Mouse (Mus musculus) liver, postnatal 0 days (tissue): ENCODE measurements around the gene Gmip. TPM values are rescaled to one million over a fixed set of nuclear protein-coding genes. Genes with fewer than 3 reads are reported as not detected.

Experiments
- ATAC-seq: fragments of 200-750 bp; cut with Nextera tagmentation; 2 replicates; pipeline ENCODE4 v1.8.0; 2017; ENCODE audit warnings: mild to moderate bottlenecking, moderate library complexity
- DNase-seq: peaks from one replicate; pipeline ENCODE4 v3.0.0-alpha.2; 2016
- H3K27ac ChIP-seq: fragments of 300-500 bp; sonication (generic); 2 replicates; pipeline ENCODE4 v1.5.1; 2014; ENCODE audit warnings: antibody characterized with exemption, moderate library complexity, mild to moderate bottlenecking, low read depth
- H3K27me3 ChIP-seq: fragments of 300-500 bp; sonication (generic); 2 replicates; pipeline ENCODE4 v1.6.1; 2014; ENCODE audit warnings: low read length, control low read depth, mixed read lengths; ENCODE audit not compliant: insufficient read depth
- H3K36me3 ChIP-seq: fragments of 300-500 bp; sonication (generic); replicated peaks from 2 replicates; pipeline ENCODE4 v1.6.1; 2014; ENCODE audit warnings: mild to moderate bottlenecking, control low read depth, low read length, moderate library complexity, mixed read lengths; ENCODE audit not compliant: insufficient read depth
- H3K4me1 ChIP-seq: fragments of 300-500 bp; sonication (generic); 2 replicates; pipeline ENCODE4 v1.6.1; 2014; ENCODE audit warnings: antibody characterized with exemption, mild to moderate bottlenecking, control low read depth; ENCODE audit not compliant: insufficient read depth
- H3K4me2 ChIP-seq: fragments of 300-500 bp; sonication (generic); 2 replicates; pipeline ENCODE4 v1.6.1; 2014; ENCODE audit warnings: low read depth, mild to moderate bottlenecking, low read length, moderate library complexity, mixed read lengths
- H3K4me3 ChIP-seq: fragments of 300-500 bp; sonication (generic); 2 replicates; pipeline ENCODE4 v1.5.1; 2014; ENCODE audit warnings: low read depth, low read length
- H3K9ac ChIP-seq: fragments of 300-500 bp; sonication (generic); replicated peaks from 2 replicates; pipeline ENCODE4 v1.6.1; 2014; ENCODE audit warnings: mild to moderate bottlenecking, moderate library complexity
- H3K9me3 ChIP-seq: fragments of 300-500 bp; sonication (generic); 2 replicates; pipeline ENCODE4 v1.6.1; 2016; ENCODE audit warnings: mild to moderate bottlenecking, control low read depth, low read length, mixed read lengths
- CTCF ChIP-seq: sonication (generic); IDR thresholded peaks from 2 replicates; pipeline ENCODE4 v1.5.1; 2016; ENCODE audit warnings: antibody characterized with exemption, low read depth
- EP300 ChIP-seq: IDR thresholded peaks from 2 replicates; pipeline ENCODE4 v1.6.1; 2016; ENCODE audit warnings: antibody characterized with exemption, low read depth, mild to moderate bottlenecking
- WGBS: fragments of 180-500 bp; shearing (Covaris S2); extraction: QIAGEN DNeasy Blood & Tissue Kit; methylation state at CpG from one replicate; pipeline ENCODE4 v1.1.7; 2014; ENCODE audit not compliant: insufficient replicate concordance; 5-methylcytosine and 5-hydroxymethylcytosine counted together
- polyA plus RNA-seq: library from polyadenylated mRNA; unstranded; fragments of >200 nt; fragmentation: Nextera tagmentation; extraction: Ambion mirVana; gene quantifications from 2 replicates; pipeline ENCODE4 v1.2.1, GENCODE M21; 2015

Gene Gmip
- polyA plus RNA-seq, 1 experiment from 2014 or later = 7.4 TPM

- peak; percentile 41; the same call in 1 of the 2 replicates for ATAC-seq
- no peaks in the 10 kb centered on the region for H3K27me3 ChIP-seq
- H3K4me2 ChIP-seq = no peak overlapping the region
- DNase-seq = no peak
- no peak overlapping the region for H3K9ac ChIP-seq
- TF ChIP-seq CTCF = no peak
- TF ChIP-seq EP300 = no peak
- 74% methylated on average over 8 of the region's 8 CpGs for WGBS
- H3K27ac ChIP-seq = no peak overlapping the region
- 0 out of 2 replicates have a peak, but pooled peaks cover 6% of the 10 kb centered on the region for H3K4me1 ChIP-seq
- no peaks in the 10 kb centered on the region for H3K9me3 ChIP-seq
- no peaks in the 10 kb centered on the region for H3K36me3 ChIP-seq
- no peak overlapping the region for H3K4me3 ChIP-seq
Observed at GRCm38 (mm10) chr8:69848951-69849350, 40.5 kb downstream of the Gmip start.

GRCm38 (mm10) chr8:69849899-69850298, 41.4 kb downstream of the Gmip start:
- H3K36me3 ChIP-seq = no peaks in the 10 kb centered on the region
- TF ChIP-seq EP300 (no peak), CTCF (peak; percentile 73)

GRCm38 (mm10) chr8:69850926-69851506, 42.5 kb downstream of the Gmip start:
- 0 out of 2 replicates have a peak, but pooled peaks cover 6% of the 10 kb centered on the region for H3K4me1 ChIP-seq
- H3K27me3 ChIP-seq = no peaks in the 10 kb centered on the region
- ATAC-seq (peak; percentile 53; the same call in 1 of the 2 replicates), DNase-seq (no peak)
- H3K4me2 ChIP-seq = no peak overlapping the region
- H3K27ac ChIP-seq = no peak overlapping the region
- no peak overlapping the region for H3K4me3 ChIP-seq
- H3K9me3 ChIP-seq = no peaks in the 10 kb centered on the region
- no peak overlapping the region for H3K9ac ChIP-seq
- 77% methylated on average over 7 of the region's 7 CpGs for WGBS
- TF ChIP-seq CTCF (no peak), EP300 (no peak)
- no peaks in the 10 kb centered on the region for H3K36me3 ChIP-seq

More at GRCm38 (mm10) chr8:69849899-69850298, 41.4 kb downstream of the Gmip start:
- no peak overlapping the region for H3K9ac ChIP-seq
- H3K9me3 ChIP-seq = no peaks in the 10 kb centered on the region
- no peak overlapping the region for H3K4me3 ChIP-seq
- no peak overlapping the region for H3K4me2 ChIP-seq
- H3K4me1 ChIP-seq = 0 out of 2 replicates have a peak, but pooled peaks cover 6% of the 10 kb centered on the region
- WGBS = 32% methylated on average over 3 of the region's 3 CpGs
- ATAC-seq = no peak
- H3K27ac ChIP-seq = no peak overlapping the region
- no peaks in the 10 kb centered on the region for H3K27me3 ChIP-seq
- DNase-seq = peak; percentile 56

- H3K4me3 ChIP-seq = no peak overlapping the region
- H3K27me3 ChIP-seq = no peaks in the 10 kb centered on the region
- DNase-seq (no peak), ATAC-seq (no peak)
- peak; percentile 16; the same call in 1 of the 2 replicates for TF ChIP-seq CTCF
- no peak for TF ChIP-seq EP300
- H3K4me1 ChIP-seq = 0 out of 2 replicates have a peak, but pooled peaks cover 6% of the 10 kb centered on the region
- H3K4me2 ChIP-seq = no peak overlapping the region
- no peaks in the 10 kb centered on the region for H3K9me3 ChIP-seq
- 90% methylated on average over 10 of the region's 10 CpGs for WGBS
- no peak overlapping the region for H3K27ac ChIP-seq
- H3K36me3 ChIP-seq = no peaks in the 10 kb centered on the region
- H3K9ac ChIP-seq = no peak overlapping the region
Observed at GRCm38 (mm10) chr8:69853869-69854268, 45.4 kb downstream of the Gmip start.

GRCm38 (mm10) chr8:69860807-69861206, 52.3 kb downstream of the Gmip start:
- Histone ChIP-seq H3K9me3 (no peaks in the 10 kb centered on the region), H3K27ac (no peak overlapping the region), H3K27me3 (no peaks in the 10 kb centered on the region), H3K4me2 (no peak overlapping the region), H3K9ac (no peak overlapping the region), H3K4me1 (no peaks in the 10 kb centered on the region; the same call in 1 of the 2 replicates), H3K36me3 (no peaks in the 10 kb centered on the region), H3K4me3 (no peak overlapping the region)
- 76% methylated on average over 4 of the region's 4 CpGs for WGBS
- no peak for ATAC-seq
- DNase-seq = no peak
- peak; percentile 44 for TF ChIP-seq CTCF
- TF ChIP-seq EP300 = no peak

- Histone ChIP-seq H3K9me3 (no peaks in the 10 kb centered on the region), H3K27me3 (no peaks in the 10 kb centered on the region), H3K4me2 (no peak overlapping the region), H3K36me3 (no peaks in the 10 kb centered on the region), H3K9ac (no peak overlapping the region), H3K4me1 (no peaks in the 10 kb centered on the region; the same call in 1 of the 2 replicates), H3K4me3 (no peak overlapping the region), H3K27ac (no peak overlapping the region)
- DNase-seq (no peak), ATAC-seq (no peak)
- 49% methylated on average over 2 of the region's 2 CpGs for WGBS
- TF ChIP-seq EP300 (no peak), CTCF (no peak)
Observed at GRCm38 (mm10) chr8:69861251-69861650, 52.8 kb downstream of the Gmip start.
